Mouse (Mus musculus) G1E (cell line): ENCODE data around the gene Schip1.

Source experiments
- CTCF ChIP-seq: IDR thresholded peaks from 2 replicates; pipeline ENCODE4 v1.5.1; 2012; ENCODE audit warnings: low read depth, low read length, inconsistent platforms, mixed read lengths
- GATA1 ChIP-seq: IDR thresholded peaks from 2 replicates; pipeline ENCODE4 v1.6.1; 2012; ENCODE audit warnings: borderline replicate concordance, low read length, inconsistent platforms, mixed read lengths
- GATA2 ChIP-seq: IDR thresholded peaks from 2 replicates; pipeline ENCODE4 v1.6.1; 2012; ENCODE audit warnings: low read depth, low read length, inconsistent platforms, borderline replicate concordance

DNA sequence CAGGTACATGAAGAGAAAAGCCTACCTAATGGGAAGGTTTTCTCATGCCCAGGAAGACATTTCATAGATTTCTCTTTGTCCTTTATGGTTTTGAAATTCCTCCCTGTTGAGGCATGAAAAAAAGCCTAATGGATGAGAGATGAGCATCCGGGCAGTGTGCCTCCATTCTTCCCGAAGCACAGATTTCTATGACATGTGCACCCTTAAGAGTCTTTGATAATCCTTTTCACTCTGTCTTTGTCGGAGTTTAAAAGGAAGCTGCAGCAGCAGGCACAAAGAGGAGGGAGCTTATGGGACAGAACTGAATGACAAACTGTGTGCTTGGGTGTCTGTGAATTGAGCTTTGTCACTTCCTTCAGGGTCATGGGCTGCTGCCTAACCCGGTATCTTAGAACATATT is 45.2 kb upstream of the Schip1 start:
- TF ChIP-seq CTCF (no peak), GATA1 (no peak), GATA2 (no peak)
